Mouse (Mus musculus) lung, postnatal 0 days (tissue): Measurements from ENCODE around the gene Daxx. TPM values are rescaled to one million over a fixed set of nuclear protein-coding genes. Genes with fewer than 3 reads are reported as not detected.
"Not testable (repeated sequence)": the region's sequence is repeated elsewhere in the genome, so short reads cannot be mapped to it uniquely, and the experiment has no call there.

ENCODE experiments used
- ATAC-seq: fragments of 200-750 bp; cut with Nextera tagmentation; 2 replicates; pipeline ENCODE4 v1.8.0; 2017; ENCODE audit warnings: moderate library complexity
- DNase-seq: peaks from one replicate; pipeline ENCODE4 v3.0.0-alpha.2; 2016; ENCODE audit warnings: low spot score
- H3K27ac ChIP-seq: fragments of 300-500 bp; sonication (generic); 2 replicates; pipeline ENCODE4 v1.5.1; 2014; ENCODE audit warnings: antibody characterized with exemption, mild to moderate bottlenecking, low read length, mixed read lengths
- H3K27me3 ChIP-seq: fragments of 300-500 bp; sonication (generic); replicated peaks from 2 replicates; pipeline ENCODE4 v1.6.1; 2014; ENCODE audit warnings: low read length, mixed read lengths; ENCODE audit not compliant: insufficient read depth
- H3K36me3 ChIP-seq: fragments of 300-500 bp; sonication (generic); 2 replicates; pipeline ENCODE4 v1.6.1; 2014; ENCODE audit warnings: low read length, mixed read lengths; ENCODE audit not compliant: insufficient read depth
- H3K4me1 ChIP-seq: fragments of 300-500 bp; sonication (generic); 2 replicates; pipeline ENCODE4 v1.6.1; 2014; ENCODE audit warnings: antibody characterized with exemption, low read depth, low read length, mixed read lengths; ENCODE audit not compliant: insufficient read depth
- H3K4me2 ChIP-seq: fragments of 300-500 bp; sonication (generic); replicated peaks from 2 replicates; pipeline ENCODE4 v1.6.1; 2014; ENCODE audit warnings: low read depth, mild to moderate bottlenecking, low read length, moderate library complexity, mixed read lengths
- H3K4me3 ChIP-seq: fragments of 300-500 bp; sonication (generic); 2 replicates; pipeline ENCODE4 v1.5.1; 2014; ENCODE audit warnings: low read depth, low read length
- H3K9ac ChIP-seq: fragments of 300-500 bp; sonication (generic); replicated peaks from 2 replicates; pipeline ENCODE4 v1.6.1; 2014; ENCODE audit warnings: low read depth, mild to moderate bottlenecking
- H3K9me3 ChIP-seq: fragments of 300-500 bp; sonication (generic); 2 replicates; pipeline ENCODE4 v1.6.1; 2016; ENCODE audit warnings: low read length, mixed read lengths
- CTCF ChIP-seq: IDR thresholded peaks from 2 replicates; pipeline ENCODE4 v1.5.1; 2016; ENCODE audit warnings: antibody characterized with exemption, mild to moderate bottlenecking
- EP300 ChIP-seq: IDR thresholded peaks from 2 replicates; pipeline ENCODE4 v1.6.1; 2016; ENCODE audit warnings: antibody characterized with exemption, mild to moderate bottlenecking, control low read depth
- WGBS: fragments of 180-500 bp; shearing (Covaris S2); extraction: QIAGEN DNeasy Blood & Tissue Kit; methylation state at CpG from one replicate; pipeline ENCODE4 v1.1.7; 2014; 5-methylcytosine and 5-hydroxymethylcytosine counted together
- polyA plus RNA-seq: library from polyadenylated mRNA; unstranded; fragments of >200 nt; fragmentation: Nextera tagmentation; extraction: Ambion mirVana; gene quantifications from 2 replicates; pipeline ENCODE4 v1.2.1, GENCODE M21; 2015

Daxx gene
- polyA plus RNA-seq, 1 experiment from 2014 or later, result 23.9 TPM

DNA sequence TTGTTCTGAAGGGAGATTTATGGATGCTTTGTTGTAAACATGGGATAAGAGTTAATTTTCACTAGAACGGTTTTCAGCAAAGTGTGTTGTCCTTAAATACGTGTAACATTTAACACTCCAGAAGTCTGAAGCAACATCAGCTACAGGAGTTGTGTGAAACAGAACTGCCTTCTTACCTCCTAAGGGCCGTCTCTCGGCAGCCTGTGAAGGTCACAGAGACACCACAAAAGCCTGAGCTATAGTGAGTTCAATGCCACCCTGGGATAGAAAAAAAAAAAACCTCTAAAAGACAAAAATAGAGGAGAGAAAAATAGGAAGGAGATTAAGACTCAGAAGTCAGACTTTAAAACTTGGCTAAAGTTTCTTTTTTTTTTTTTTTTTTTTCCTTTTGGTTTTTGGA is 7.1 kb upstream of the Daxx start:
- no peaks in the 10 kb centered on the region for H3K36me3 ChIP-seq
- DNase-seq (no peak), ATAC-seq (no peak)
- H3K9ac ChIP-seq, result no peak overlapping the region
- H3K4me2 ChIP-seq, result no peak overlapping the region
- H3K4me1 ChIP-seq, result no peaks in the 10 kb centered on the region
- no peaks in the 10 kb centered on the region for H3K27me3 ChIP-seq
- 46% methylated on average over 4 of the region's 4 CpGs for WGBS
- no peaks in the 10 kb centered on the region for H3K9me3 ChIP-seq
- TF ChIP-seq CTCF (no peak), EP300 (no peak)
- H3K4me3 ChIP-seq, result no peak overlapping the region
- H3K27ac ChIP-seq, result no peak overlapping the region

DNA sequence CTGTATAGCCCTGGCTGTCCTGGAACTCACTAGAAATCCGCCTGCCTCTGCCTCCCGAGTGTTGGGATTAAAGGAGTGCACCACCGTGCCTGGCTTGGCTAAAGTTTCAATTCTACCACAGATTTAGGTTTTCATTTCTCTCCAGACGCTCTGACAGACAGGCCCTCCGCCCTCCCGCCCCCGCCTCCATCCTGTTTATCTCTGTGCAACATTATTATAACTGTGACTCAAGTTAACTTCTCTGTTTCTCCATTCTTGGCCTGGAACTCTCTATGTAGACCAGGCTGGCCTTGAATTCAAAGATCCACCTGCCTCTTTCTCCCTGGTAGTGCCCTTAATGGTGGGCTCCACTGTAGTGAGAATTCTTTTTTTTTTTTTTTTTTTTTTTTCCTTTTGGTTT is 6.7 kb upstream of the Daxx start:
- no peak overlapping the region for H3K9ac ChIP-seq
- no peaks in the 10 kb centered on the region for H3K4me1 ChIP-seq
- no peak for ATAC-seq
- no peak overlapping the region for H3K4me3 ChIP-seq
- DNase-seq, result no peak
- WGBS, result 57% methylated on average over 7 of the region's 7 CpGs
- no peak overlapping the region for H3K4me2 ChIP-seq
- no peaks in the 10 kb centered on the region for H3K9me3 ChIP-seq
- H3K36me3 ChIP-seq, result no peaks in the 10 kb centered on the region
- TF ChIP-seq EP300, result no peak
- TF ChIP-seq CTCF, result no peak
- no peaks in the 10 kb centered on the region for H3K27me3 ChIP-seq
- no peak overlapping the region for H3K27ac ChIP-seq

DNA sequence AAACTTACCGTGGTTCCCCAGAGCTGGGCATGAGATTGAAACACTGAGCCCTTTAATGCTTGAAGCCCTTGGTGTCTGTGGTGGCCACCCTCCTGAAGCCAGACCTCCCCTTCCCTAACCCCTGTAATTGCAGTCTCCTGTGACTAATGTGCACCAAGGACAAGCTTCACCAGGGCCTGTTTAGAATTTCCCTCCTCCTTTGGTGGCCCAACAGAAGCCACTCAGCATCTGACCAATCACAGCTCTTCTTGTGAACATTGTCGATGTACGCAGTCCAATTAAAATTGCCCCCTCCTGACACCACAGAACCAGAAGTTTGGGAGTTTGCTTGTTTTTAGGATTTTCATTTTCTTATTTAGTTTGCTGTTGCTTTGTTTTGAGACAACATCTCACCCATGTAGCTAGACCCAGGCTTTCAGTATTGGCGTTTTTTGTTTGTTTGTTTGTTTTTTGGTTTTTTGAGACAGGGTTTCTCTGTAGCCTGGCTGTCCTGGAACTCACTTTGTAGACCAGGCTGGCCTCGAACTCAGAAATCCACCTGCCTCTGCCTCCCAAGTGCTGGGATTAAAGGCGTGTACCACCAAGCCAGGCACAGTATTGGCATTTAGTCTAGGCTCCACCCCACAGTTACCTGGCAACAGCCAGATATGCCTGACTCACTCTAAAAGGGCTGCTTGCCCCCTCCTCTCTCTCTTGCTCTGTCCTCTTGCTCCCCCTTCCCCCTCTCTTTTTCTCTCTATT is 5.1 kb upstream of the Daxx start:
- H3K4me3 ChIP-seq, result not testable (repeated sequence)

DNA sequence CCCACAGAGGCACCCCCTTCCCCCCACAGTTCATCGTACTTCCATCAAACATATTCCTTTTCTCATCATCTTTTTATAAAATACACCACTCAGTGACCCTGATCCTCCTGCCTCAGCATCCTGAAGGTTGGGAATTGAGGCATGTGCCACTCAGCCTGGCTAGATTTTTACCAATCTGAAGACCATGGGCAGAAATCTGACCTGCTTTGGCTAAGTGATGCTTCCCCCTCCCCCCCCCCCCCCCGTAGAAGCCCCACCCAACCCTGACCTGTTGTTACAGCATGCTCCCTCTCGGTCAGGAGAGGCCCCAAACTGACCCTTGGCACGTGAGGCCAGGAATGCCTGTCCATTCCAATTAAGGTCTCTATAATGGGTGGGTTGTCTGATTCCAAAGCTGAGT is 4.4 kb upstream of the Daxx start, which contains the start of gene Platr17:
Platr17 (plus strand) TSS at position 301 of the 400 bp plus-strand sequence.
- not testable (repeated sequence) for H3K4me1 ChIP-seq, DNase-seq, H3K9me3 ChIP-seq, H3K27me3 ChIP-seq, H3K36me3 ChIP-seq, H3K27ac ChIP-seq, H3K4me2 ChIP-seq, ATAC-seq, H3K9ac ChIP-seq, H3K4me3 ChIP-seq
- 58% methylated on average over 3 of the region's 4 CpGs for WGBS

More for the DNA sequence above, 5.1 kb upstream of the Daxx start:
- not testable (repeated sequence) for H3K4me1 ChIP-seq, DNase-seq, H3K27me3 ChIP-seq, H3K9me3 ChIP-seq, ATAC-seq, H3K36me3 ChIP-seq, H3K27ac ChIP-seq, H3K4me2 ChIP-seq, H3K9ac ChIP-seq
- WGBS, result 63% methylated on average over 6 of the region's 6 CpGs

DNA sequence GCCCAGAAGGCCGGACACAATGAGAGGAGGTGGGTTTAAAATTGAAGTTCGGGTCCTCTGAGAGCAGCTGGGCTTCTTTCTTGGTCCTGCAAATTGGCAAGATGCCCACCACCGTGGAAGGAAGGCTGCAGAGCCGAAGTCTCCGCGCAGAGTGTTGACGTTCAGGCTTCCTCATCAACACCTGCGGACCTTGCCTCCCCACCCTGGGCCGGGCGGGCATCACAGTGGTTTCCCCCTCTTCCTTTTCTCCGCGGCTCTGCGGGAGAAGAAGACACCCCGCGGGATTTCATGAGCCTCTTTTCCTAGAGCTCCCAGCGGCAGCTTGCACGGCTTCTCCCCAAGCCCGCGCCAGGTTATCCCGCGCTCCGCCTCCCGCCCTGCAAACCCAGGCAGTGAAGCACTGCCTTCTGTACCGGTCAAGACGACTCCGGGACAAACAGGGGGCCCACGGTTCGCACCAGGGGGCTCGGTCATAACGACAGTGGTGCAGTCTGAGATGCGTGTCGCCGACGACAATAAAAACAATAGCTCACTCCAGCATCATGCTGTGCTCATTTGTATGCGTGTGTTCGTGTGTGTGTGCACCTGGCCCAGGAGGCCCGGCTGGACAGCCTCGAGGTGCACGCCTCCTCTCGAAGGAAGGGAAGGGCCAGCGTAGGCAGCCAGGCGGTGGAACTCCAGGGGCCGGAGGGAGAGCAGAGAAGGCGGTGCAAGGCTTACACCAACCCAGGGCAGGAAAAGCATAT is 710 bp upstream of the Daxx start:
- under 1% methylated on average over 37 of the region's 44 CpGs for WGBS
- peak overlapping the region; percentile 50 for H3K9ac ChIP-seq
- H3K4me3 ChIP-seq, result peak overlapping the region; percentile 88
- ATAC-seq, result peak; percentile 49
- peak overlapping the region; percentile 95 for H3K4me2 ChIP-seq
- H3K36me3 ChIP-seq, result peaks cover 13% of the 10 kb centered on the region; the same call in 1 of the 2 replicates
- peak overlapping the region; percentile 98 for H3K27ac ChIP-seq
- no peaks in the 10 kb centered on the region for H3K9me3 ChIP-seq
- no peak for DNase-seq
- H3K27me3 ChIP-seq, result no peaks in the 10 kb centered on the region
- TF ChIP-seq CTCF, result no peak
- H3K4me1 ChIP-seq, result peaks cover 4% of the 10 kb centered on the region; the same call in 1 of the 2 replicates

DNA sequence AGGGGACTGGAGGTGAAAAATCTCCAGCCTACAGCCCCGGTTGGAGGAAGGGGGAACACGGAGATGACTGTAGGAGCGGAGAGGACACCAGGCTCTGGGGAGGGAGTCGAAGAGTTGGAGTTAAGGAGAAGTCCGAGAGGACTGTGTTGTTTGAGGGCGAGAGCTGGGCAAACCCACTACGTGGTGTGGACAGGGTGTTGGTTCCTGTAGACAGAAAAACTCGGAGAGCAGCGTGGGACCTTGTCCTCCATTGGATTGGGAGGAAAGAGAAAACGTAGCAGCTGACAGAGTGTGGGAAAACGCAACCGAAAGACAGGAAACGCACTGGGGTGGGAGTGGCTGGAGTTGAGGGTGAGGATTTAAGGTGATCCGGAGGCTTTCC is 646 bp downstream of the Daxx start:
- Histone ChIP-seq H3K27me3 (no peaks in the 10 kb centered on the region), H3K4me1 (peaks cover 5% of the 10 kb centered on the region), H3K4me2 (peak overlapping the region; percentile 95), H3K36me3 (peaks cover 22% of the 10 kb centered on the region; the same call in 1 of the 2 replicates), H3K9me3 (no peaks in the 10 kb centered on the region), H3K9ac (peak overlapping the region; percentile 96), H3K27ac (peak overlapping the region; percentile 98), H3K4me3 (peak overlapping the region; percentile 88)
- peak; percentile 90 for DNase-seq
- WGBS, result under 1% methylated on average over 14 of the region's 14 CpGs
- no peak for TF ChIP-seq EP300
- TF ChIP-seq CTCF, result no peak
- peak; percentile 14 for ATAC-seq
